Mouse (Mus musculus): ENCODE measurements around the gene Tmem147. TPM values are rescaled to one million over a fixed set of nuclear protein-coding genes. Genes with fewer than 3 reads are reported as not detected.

Gene Tmem147
- total RNA-seq (2014; rRNA removed) = 166 and 167 TPM in 2 replicates
- 290 and 318 TPM in 2 replicates for polyA plus RNA-seq (2015; fragmentation: Nextera tagmentation; extraction: Ambion mirVana)

GRCm38 (mm10) chr7:30729396-30730063 lies at the start of gene Tmem147:
Tmem147 (minus strand) TSS chr7:30729540.
- Histone ChIP-seq H3K9me3 (ENCODE audit: low read length) (no peaks in the 10 kb centered on the region), H3K27me3 (ENCODE audit: insufficient read depth, low read length) (no peaks in the 10 kb centered on the region), H3K36me3 (ENCODE audit: insufficient read depth, low read length) (peaks cover 13% of the 10 kb centered on the region), H3K4me2 (ENCODE audit: low read depth, low read length, poor library complexity, severe bottlenecking) (peak within 1 kb of the TSS; percentile 80), H3K4me1 (ENCODE audit: insufficient read depth, low read length) (peaks cover 12% of the 10 kb centered on the region), H3K27ac (ENCODE audit: low read depth, low read length) (peak within 1 kb of the TSS; percentile 83), H3K4me3 (ENCODE audit: low read depth, low read length) (peak within 1 kb of the TSS; percentile 72), H3K9ac (replicated peaks; ENCODE audit: low read length, poor library complexity, severe bottlenecking) (peak within 1 kb of the TSS; percentile 86)
- peak; percentile 60 for TF ChIP-seq CTCF (IDR thresholded peaks at IDR 0.05)
- under 1% methylated on average over 56 of the region's 60 CpGs for WGBS
- peak; percentile 96 for ATAC-seq (ENCODE audit: low FRiP score)
- peak; percentile 98 for DNase-seq (ENCODE audit: low spot score)

DNA sequence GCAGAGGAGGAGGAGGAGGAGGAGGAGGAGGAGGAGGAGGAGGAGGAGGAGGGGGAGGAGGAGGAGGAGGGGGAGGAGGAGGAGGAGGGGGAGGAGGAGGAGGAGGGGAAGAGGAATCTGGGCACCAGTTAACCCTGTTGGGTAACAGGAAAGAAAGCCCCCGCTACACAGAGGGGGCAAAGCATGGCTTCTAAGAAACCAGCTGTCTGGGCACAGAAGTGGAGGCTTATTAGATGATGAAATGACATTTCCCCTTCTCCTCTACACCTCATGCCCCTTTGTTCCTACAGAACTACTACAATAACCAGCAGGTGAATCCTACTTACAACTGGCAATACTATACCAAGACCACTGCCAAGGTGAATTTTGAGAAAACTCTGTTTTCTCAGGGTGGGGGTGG lies 48.6 kb upstream of the Tmem147 start:
- Histone ChIP-seq H3K4me2 (ENCODE audit: low read depth, low read length, poor library complexity, severe bottlenecking) (no peak overlapping the region), H3K36me3 (ENCODE audit: insufficient read depth, low read length) (no peaks in the 10 kb centered on the region), H3K4me3 (ENCODE audit: low read depth, low read length) (no peak overlapping the region), H3K4me1 (ENCODE audit: insufficient read depth, low read length) (no peaks in the 10 kb centered on the region), H3K9ac (replicated peaks; ENCODE audit: low read length, poor library complexity, severe bottlenecking) (no peak overlapping the region), H3K9me3 (ENCODE audit: low read length) (no peaks in the 10 kb centered on the region), H3K27ac (ENCODE audit: low read depth, low read length) (no peak overlapping the region), H3K27me3 (ENCODE audit: insufficient read depth, low read length) (no peaks in the 10 kb centered on the region)
- no peak for TF ChIP-seq CTCF (IDR thresholded peaks at IDR 0.05)
- WGBS = 88% methylated on average over 1 of the region's 1 CpGs
- DNase-seq (ENCODE audit: low spot score) (no peak), ATAC-seq (ENCODE audit: low FRiP score) (no peak)

- no peak for ATAC-seq (ENCODE audit: low FRiP score)
- no peaks in the 10 kb centered on the region for H3K4me1 ChIP-seq (ENCODE audit: insufficient read depth, low read length)
- no peak for DNase-seq (ENCODE audit: low spot score)
- no peak overlapping the region for H3K4me3 ChIP-seq (ENCODE audit: low read depth, low read length)
- no peaks in the 10 kb centered on the region for H3K36me3 ChIP-seq (ENCODE audit: insufficient read depth, low read length)
- H3K4me2 ChIP-seq (ENCODE audit: low read depth, low read length, poor library complexity, severe bottlenecking) = no peak overlapping the region
- no peaks in the 10 kb centered on the region for H3K9me3 ChIP-seq (ENCODE audit: low read length)
- H3K27me3 ChIP-seq (ENCODE audit: insufficient read depth, low read length) = no peaks in the 10 kb centered on the region
- no peak overlapping the region for H3K27ac ChIP-seq (ENCODE audit: low read depth, low read length)
- 44% methylated on average over 7 of the region's 7 CpGs for WGBS
- no peak for TF ChIP-seq CTCF (IDR thresholded peaks at IDR 0.05)
- H3K9ac ChIP-seq (replicated peaks; ENCODE audit: low read length, poor library complexity, severe bottlenecking) = no peak overlapping the region
These were observed 47.8 kb upstream of the Tmem147 start for GRCm38 (mm10) chr7:30777081-30777579.

- DNase-seq (ENCODE audit: low spot score) (no peak), ATAC-seq (ENCODE audit: low FRiP score) (no peak)
- no peak overlapping the region for H3K4me3 ChIP-seq (ENCODE audit: low read depth, low read length)
- TF ChIP-seq CTCF (IDR thresholded peaks at IDR 0.05) = no peak
- no peak overlapping the region for H3K27ac ChIP-seq (ENCODE audit: low read depth, low read length)
- no peaks in the 10 kb centered on the region for H3K36me3 ChIP-seq (ENCODE audit: insufficient read depth, low read length)
- WGBS = 93% methylated on average over 9 of the region's 9 CpGs
- no peak overlapping the region for H3K4me2 ChIP-seq (ENCODE audit: low read depth, low read length, poor library complexity, severe bottlenecking)
- no peaks in the 10 kb centered on the region for H3K4me1 ChIP-seq (ENCODE audit: insufficient read depth, low read length)
- H3K9me3 ChIP-seq (ENCODE audit: low read length) = no peaks in the 10 kb centered on the region
- no peaks in the 10 kb centered on the region for H3K27me3 ChIP-seq (ENCODE audit: insufficient read depth, low read length)
- H3K9ac ChIP-seq (replicated peaks; ENCODE audit: low read length, poor library complexity, severe bottlenecking) = no peak overlapping the region
These were observed 46.8 kb upstream of the Tmem147 start for GRCm38 (mm10) chr7:30776104-30776503.

DNA sequence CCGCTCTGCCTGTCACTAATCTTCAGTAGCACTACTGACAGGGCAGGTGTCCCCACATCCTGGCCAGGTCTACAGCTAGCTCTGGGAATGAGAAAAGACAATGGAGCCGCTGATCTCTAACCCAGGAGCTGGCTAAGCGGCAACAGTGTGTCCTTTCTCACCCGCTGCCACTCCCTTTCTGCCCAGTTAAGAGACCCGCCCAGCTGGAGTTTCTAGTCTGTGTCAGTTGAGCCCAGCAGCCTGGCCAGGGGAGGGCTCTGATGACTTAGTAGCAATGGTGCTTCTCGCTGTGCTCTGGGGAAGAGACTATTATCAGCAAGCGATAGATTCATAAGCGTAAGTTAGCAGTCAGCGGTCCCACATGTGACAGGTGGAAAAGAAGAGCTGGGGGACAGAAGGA lies 39.9 kb upstream of the Tmem147 start:
- H3K9me3 ChIP-seq (ENCODE audit: low read length) = no peaks in the 10 kb centered on the region
- H3K9ac ChIP-seq (replicated peaks; ENCODE audit: low read length, poor library complexity, severe bottlenecking) = no peak overlapping the region
- no peaks in the 10 kb centered on the region for H3K36me3 ChIP-seq (ENCODE audit: insufficient read depth, low read length)
- H3K27ac ChIP-seq (ENCODE audit: low read depth, low read length) = no peak overlapping the region
- TF ChIP-seq CTCF (IDR thresholded peaks at IDR 0.05) = no peak
- H3K4me2 ChIP-seq (ENCODE audit: low read depth, low read length, poor library complexity, severe bottlenecking) = no peak overlapping the region
- no peaks in the 10 kb centered on the region for H3K27me3 ChIP-seq (ENCODE audit: insufficient read depth, low read length)
- DNase-seq (ENCODE audit: low spot score) = no peak
- 36% methylated on average over 9 of the region's 9 CpGs for WGBS
- no peak for ATAC-seq (ENCODE audit: low FRiP score)
- no peaks in the 10 kb centered on the region for H3K4me1 ChIP-seq (ENCODE audit: insufficient read depth, low read length)
- H3K4me3 ChIP-seq (ENCODE audit: low read depth, low read length) = no peak overlapping the region

DNA sequence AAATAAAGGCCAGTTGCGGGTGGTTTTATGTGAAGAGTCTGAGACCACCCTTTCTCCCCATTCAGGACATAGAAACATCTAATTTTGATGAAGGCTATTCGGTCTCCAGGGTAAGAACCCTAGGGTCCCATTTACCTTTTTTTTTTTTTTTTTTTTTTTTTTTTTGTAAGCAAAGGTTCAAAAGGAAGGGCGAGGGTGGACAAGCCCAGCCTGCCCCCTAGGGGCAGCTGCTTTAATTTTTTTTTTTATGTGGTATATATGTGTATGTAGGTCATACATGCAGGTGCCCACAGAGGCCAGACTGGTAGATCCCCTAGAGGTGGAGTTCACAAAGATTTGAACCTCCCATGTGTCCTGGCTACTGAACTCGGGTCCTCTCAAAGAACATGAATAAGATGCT lies 37.1 kb upstream of the Tmem147 start:
- no peak overlapping the region for H3K27ac ChIP-seq (ENCODE audit: low read depth, low read length)
- no peak overlapping the region for H3K9ac ChIP-seq (replicated peaks; ENCODE audit: low read length, poor library complexity, severe bottlenecking)
- no peak overlapping the region for H3K4me2 ChIP-seq (ENCODE audit: low read depth, low read length, poor library complexity, severe bottlenecking)
- ATAC-seq (ENCODE audit: low FRiP score) (no peak), DNase-seq (ENCODE audit: low spot score) (no peak)
- WGBS = 95% methylated on average over 4 of the region's 4 CpGs
- no peaks in the 10 kb centered on the region for H3K27me3 ChIP-seq (ENCODE audit: insufficient read depth, low read length)
- H3K4me3 ChIP-seq (ENCODE audit: low read depth, low read length) = no peak overlapping the region
- H3K4me1 ChIP-seq (ENCODE audit: insufficient read depth, low read length) = no peaks in the 10 kb centered on the region
- H3K36me3 ChIP-seq (ENCODE audit: insufficient read depth, low read length) = no peaks in the 10 kb centered on the region
- no peak for TF ChIP-seq CTCF (IDR thresholded peaks at IDR 0.05)
- no peaks in the 10 kb centered on the region for H3K9me3 ChIP-seq (ENCODE audit: low read length)

All from midbrain, postnatal 0 days (tissue).